Mouse (Mus musculus) embryonic facial prominence, embryonic 11.5 days (tissue): ENCODE measurements around the gene Pklr. TPM values are rescaled to one million over a fixed set of nuclear protein-coding genes. Genes with fewer than 3 reads are reported as not detected.
A peak's percentile ranks its signal among the peaks of the same experiment; 100 is the strongest.

ENCODE experiments used
- ATAC-seq: fragments of 200-750 bp; cut with Nextera tagmentation; replicated peaks from 2 replicates; pipeline ENCODE4 v1.8.0; 2017; ENCODE audit warnings: low read depth; ENCODE audit not compliant: insufficient number of reproducible peaks, low FRiP score, low TSS enrichment
- DNase-seq: peaks from one replicate; pipeline ENCODE4 v3.0.0-alpha.2; 2015; ENCODE audit warnings: low spot score
- H3K27ac ChIP-seq: fragments of 300-500 bp; sonication (generic); replicated peaks from 2 replicates; pipeline ENCODE4 v1.5.1; 2014; ENCODE audit warnings: mild to moderate bottlenecking, low read depth, low read length, control low read depth
- H3K27me3 ChIP-seq: fragments of 300-500 bp; sonication (generic); 2 replicates; pipeline ENCODE4 v1.6.1; 2014; ENCODE audit warnings: mild to moderate bottlenecking, low read length, moderate library complexity, mixed read lengths; ENCODE audit not compliant: control insufficient read depth, insufficient read depth
- H3K36me3 ChIP-seq: fragments of 300-500 bp; sonication (generic); replicated peaks from 2 replicates; pipeline ENCODE4 v1.6.1; 2014; ENCODE audit warnings: low read depth, mild to moderate bottlenecking, low read length, moderate library complexity, mixed read lengths; ENCODE audit not compliant: control insufficient read depth, insufficient read depth
- H3K4me1 ChIP-seq: fragments of 300-500 bp; sonication (generic); 2 replicates; pipeline ENCODE4 v1.6.1; 2014; ENCODE audit warnings: low read length, mixed read lengths; ENCODE audit not compliant: control insufficient read depth, insufficient read depth
- H3K4me2 ChIP-seq: fragments of 300-500 bp; sonication (generic); 2 replicates; pipeline ENCODE4 v1.6.1; 2014; ENCODE audit warnings: low read depth, mild to moderate bottlenecking, control low read depth, low read length, moderate library complexity
- H3K4me3 ChIP-seq: fragments of 300-500 bp; sonication (generic); 2 replicates; pipeline ENCODE4 v1.5.1; 2014; ENCODE audit warnings: low read depth, low read length, control low read depth
- H3K9ac ChIP-seq: fragments of 300-500 bp; sonication (generic); replicated peaks from 2 replicates; pipeline ENCODE4 v1.6.1; 2014; ENCODE audit warnings: mild to moderate bottlenecking, control low read depth, low read length
- H3K9me3 ChIP-seq: fragments of 300-500 bp; sonication (generic); replicated peaks from 2 replicates; pipeline ENCODE4 v1.6.1; 2016; ENCODE audit warnings: mild to moderate bottlenecking, low read length, inconsistent platforms, mixed read lengths; ENCODE audit not compliant: control insufficient read depth
- WGBS: fragments of 180-500 bp; shearing (Covaris S2); extraction: QIAGEN DNeasy Blood & Tissue Kit; methylation state at CpG from one replicate; pipeline ENCODE4 v1.1.7; 2014; 5-methylcytosine and 5-hydroxymethylcytosine counted together
- polyA plus RNA-seq: library from polyadenylated mRNA; unstranded; fragments of >200 nt; fragmentation: Nextera tagmentation; extraction: Ambion mirVana; gene quantifications from 2 replicates; pipeline ENCODE4 v1.2.1, GENCODE M21; 2014

Gene Pklr
- polyA plus RNA-seq, 1 experiment from 2014 or later: 1.5 TPM

DNA sequence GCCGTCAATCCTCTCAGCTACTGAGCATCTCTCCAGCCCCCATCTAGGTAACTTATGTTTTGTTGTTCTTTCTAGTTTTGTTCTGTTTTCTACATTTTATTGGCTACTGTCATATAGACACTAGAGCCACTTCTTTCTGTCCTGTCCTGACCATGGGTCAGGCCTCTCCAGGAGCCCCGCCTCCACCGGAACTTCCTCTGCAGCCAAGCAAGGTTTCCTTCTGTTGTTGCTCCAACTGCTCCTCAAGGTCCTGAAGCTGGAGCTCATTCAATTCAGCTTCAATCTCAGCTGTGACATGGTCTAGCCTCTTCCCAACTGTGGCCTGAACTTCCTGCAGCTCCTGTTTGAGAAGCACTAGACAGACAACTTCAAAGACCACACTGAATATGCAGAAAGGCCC is 6.0 kb upstream of the Pklr start:
- Histone ChIP-seq H3K4me2 (no peak overlapping the region), H3K27ac (no peak overlapping the region), H3K36me3 (no peaks in the 10 kb centered on the region), H3K9me3 (no peaks in the 10 kb centered on the region), H3K27me3 (no peaks in the 10 kb centered on the region), H3K4me3 (no peak overlapping the region), H3K4me1 (no peaks in the 10 kb centered on the region), H3K9ac (no peak overlapping the region)
- WGBS: 83% methylated on average over 3 of the region's 3 CpGs
- DNase-seq (no peak), ATAC-seq (no peak)

DNA sequence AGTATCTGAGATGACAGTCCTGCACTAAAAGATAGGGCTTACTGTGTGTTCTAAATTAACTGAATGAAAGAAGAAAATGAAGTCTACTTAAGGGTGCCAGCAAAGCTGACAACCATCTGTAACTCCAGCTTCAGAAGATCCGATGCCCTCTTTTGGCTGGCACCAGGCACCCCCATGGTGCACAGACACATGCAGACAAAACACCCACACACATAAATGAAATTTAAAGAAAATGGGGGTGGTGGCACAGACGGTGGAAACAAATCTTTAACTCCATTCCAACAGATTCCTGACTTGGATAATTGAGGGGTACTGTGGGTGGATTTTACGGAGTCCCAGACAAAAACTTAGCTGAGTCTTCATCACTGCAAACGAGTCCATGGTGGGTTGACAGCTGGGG is 4.1 kb upstream of the Pklr start:
- peak overlapping the region; percentile 21 for H3K4me3 ChIP-seq
- H3K9me3 ChIP-seq: no peaks in the 10 kb centered on the region
- ATAC-seq (no peak), DNase-seq (no peak)
- no peaks in the 10 kb centered on the region for H3K27me3 ChIP-seq
- peak overlapping the region; percentile 61; the same call in 1 of the 2 replicates for H3K4me2 ChIP-seq
- H3K27ac ChIP-seq: no peak overlapping the region
- no peaks in the 10 kb centered on the region for H3K36me3 ChIP-seq
- 44% methylated on average over 4 of the region's 4 CpGs for WGBS
- no peaks in the 10 kb centered on the region for H3K4me1 ChIP-seq
- H3K9ac ChIP-seq: no peak overlapping the region; the same call in 1 of the 2 replicates

DNA sequence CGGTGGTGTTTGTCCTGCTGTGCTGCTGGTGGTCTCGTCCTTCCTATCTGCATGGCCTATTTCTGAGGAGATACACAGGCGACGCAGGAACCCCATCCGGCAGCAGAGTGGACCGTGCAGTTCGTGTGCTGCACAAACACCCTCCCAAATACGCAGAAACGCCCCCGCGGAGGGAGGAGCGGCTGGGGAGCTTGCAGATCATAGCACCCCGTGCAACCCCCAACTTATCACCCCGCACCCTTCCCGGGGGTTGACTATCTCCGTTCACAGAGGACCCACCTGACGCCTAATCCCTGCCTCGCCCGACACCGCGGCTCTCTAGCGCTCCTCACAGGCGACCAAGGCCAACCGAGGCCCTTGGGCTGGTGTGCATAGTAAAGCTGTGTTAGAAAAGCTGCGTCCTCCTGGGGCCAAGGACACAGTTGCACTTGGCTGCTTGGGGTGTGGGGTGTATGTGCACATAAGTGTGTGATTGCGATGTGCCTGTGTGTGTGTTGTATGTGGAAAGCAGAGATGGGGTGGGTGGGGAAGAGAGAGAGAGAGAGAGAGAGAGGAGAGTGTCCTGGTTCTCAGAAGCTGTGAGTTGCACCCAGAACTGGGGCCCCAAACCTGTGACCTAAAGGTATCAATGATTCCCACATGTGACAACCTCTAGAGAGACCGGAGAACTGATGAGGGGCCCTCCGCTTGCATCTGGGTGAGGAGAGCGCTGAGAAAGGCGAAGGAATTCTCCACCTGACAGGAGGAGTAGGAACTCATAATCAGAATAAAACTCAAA is 3.5 kb upstream of the Pklr start:
- DNase-seq (peak; percentile 41), ATAC-seq (no peak; the same call in 1 of the 2 replicates)
- H3K27ac ChIP-seq: no peak overlapping the region
- no peaks in the 10 kb centered on the region for H3K36me3 ChIP-seq
- no peaks in the 10 kb centered on the region for H3K27me3 ChIP-seq
- H3K4me1 ChIP-seq: no peaks in the 10 kb centered on the region
- no peaks in the 10 kb centered on the region for H3K9me3 ChIP-seq
- H3K4me3 ChIP-seq: peak overlapping the region; percentile 21
- peak overlapping the region; percentile 53 for H3K9ac ChIP-seq
- H3K4me2 ChIP-seq: peak overlapping the region; percentile 61
- WGBS: 14% methylated on average over 30 of the region's 30 CpGs

DNA sequence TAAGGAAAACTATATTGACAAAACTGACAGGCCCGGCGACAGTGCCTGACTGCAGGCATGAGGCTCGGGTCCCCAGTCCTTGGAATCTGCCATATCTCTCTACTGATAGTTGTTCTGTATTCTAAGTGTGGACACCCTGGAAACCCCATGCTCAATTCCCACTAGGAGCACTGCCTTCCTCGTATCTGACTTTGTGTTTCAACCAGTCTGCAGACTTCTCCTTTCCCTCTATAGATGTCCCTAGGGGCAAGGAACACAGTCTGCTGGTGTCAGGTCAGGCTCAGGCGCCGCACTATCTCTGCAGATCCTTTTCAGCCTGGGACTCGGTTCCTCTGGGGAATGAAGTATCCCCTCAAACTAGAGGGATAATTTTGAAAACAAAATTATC is 2.9 kb upstream of the Pklr start:
- H3K9me3 ChIP-seq: no peaks in the 10 kb centered on the region
- no peak overlapping the region for H3K4me3 ChIP-seq
- no peaks in the 10 kb centered on the region for H3K27me3 ChIP-seq
- DNase-seq (no peak), ATAC-seq (no peak)
- H3K4me1 ChIP-seq: no peaks in the 10 kb centered on the region
- no peaks in the 10 kb centered on the region for H3K36me3 ChIP-seq
- H3K4me2 ChIP-seq: no peak overlapping the region; the same call in 1 of the 2 replicates
- no peak overlapping the region for H3K27ac ChIP-seq
- H3K9ac ChIP-seq: no peak overlapping the region; the same call in 1 of the 2 replicates
- 73% methylated on average over 7 of the region's 7 CpGs for WGBS

DNA sequence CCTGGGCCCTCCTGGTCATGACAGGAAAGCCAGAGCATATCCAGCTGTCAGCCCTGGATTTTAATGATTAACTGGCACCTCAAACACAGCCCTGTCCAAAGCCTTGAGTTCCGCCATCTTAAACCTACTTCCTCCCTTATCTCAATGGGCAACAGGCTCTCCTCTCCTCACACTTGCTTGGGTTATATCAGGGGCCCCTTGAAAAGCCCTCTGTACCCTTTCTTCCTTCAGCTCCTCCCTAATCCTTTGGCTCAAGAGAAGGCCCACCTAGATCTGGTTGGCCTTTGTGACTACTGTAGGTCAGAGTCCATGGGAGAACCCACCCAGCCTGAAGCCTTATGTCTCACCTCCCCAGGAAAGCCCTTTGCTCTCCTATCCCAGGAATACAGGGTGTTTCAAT is 2.2 kb upstream of the Pklr start:
- Histone ChIP-seq H3K27ac (no peak overlapping the region), H3K9ac (no peak overlapping the region), H3K4me2 (no peak overlapping the region), H3K4me3 (no peak overlapping the region), H3K27me3 (no peaks in the 10 kb centered on the region), H3K36me3 (no peaks in the 10 kb centered on the region), H3K9me3 (no peaks in the 10 kb centered on the region), H3K4me1 (no peaks in the 10 kb centered on the region)
- no peak for ATAC-seq
- DNase-seq: no peak
- 95% methylated on average over 1 of the region's 1 CpGs for WGBS

DNA sequence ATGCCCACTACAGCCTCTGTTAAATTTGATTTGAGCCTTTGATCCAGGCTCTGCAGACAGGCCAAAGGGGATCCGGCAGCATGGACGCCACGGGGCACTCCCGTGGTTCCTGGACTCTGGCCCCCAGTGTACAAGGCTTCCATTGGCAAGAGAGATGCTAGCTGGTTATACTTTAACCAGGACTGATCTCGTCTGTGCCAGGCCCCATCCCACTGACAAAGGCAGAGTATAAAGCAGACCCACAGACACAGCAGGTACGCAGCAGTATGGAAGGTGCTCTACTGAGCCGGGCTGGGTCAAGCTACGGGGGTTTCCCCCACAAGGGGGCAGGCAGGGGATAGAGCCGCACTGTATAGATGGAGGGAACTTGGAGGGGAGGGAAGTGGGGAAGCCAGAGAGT is 423 bp downstream of the Pklr start:
- no peak overlapping the region for H3K9ac ChIP-seq
- no peak overlapping the region for H3K4me2 ChIP-seq
- no peaks in the 10 kb centered on the region for H3K27me3 ChIP-seq
- ATAC-seq: no peak; the same call in 1 of the 2 replicates
- 41% methylated on average over 9 of the region's 9 CpGs for WGBS
- DNase-seq: peak; percentile 46
- no peak overlapping the region for H3K4me3 ChIP-seq
- no peaks in the 10 kb centered on the region for H3K9me3 ChIP-seq
- no peak overlapping the region for H3K27ac ChIP-seq
- H3K36me3 ChIP-seq: no peaks in the 10 kb centered on the region
- no peaks in the 10 kb centered on the region for H3K4me1 ChIP-seq

DNA sequence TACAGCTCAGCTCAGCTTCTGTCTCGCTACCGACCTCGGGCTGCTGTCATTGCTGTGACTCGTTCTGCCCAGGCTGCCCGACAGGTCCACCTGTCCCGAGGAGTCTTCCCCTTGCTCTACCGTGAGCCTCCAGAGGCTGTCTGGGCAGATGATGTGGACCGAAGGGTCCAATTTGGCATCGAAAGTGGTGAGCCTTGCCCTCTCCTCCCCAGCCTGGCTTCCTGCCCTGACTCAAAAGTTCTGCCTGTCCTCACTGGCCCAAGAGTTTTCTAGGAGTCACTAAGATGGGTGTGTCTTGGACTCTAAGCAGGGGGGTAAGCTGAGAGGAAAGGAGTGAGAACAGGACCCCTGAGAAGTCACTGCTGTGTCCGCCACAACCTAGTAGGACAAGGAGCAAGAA is 8.9 kb downstream of the Pklr start:
- no peaks in the 10 kb centered on the region for H3K9me3 ChIP-seq
- WGBS: 85% methylated on average over 10 of the region's 10 CpGs
- H3K27me3 ChIP-seq: peaks cover 10% of the 10 kb centered on the region
- no peak overlapping the region for H3K4me2 ChIP-seq
- H3K27ac ChIP-seq: no peak overlapping the region
- peaks cover 4% of the 10 kb centered on the region for H3K4me1 ChIP-seq
- ATAC-seq: no peak
- DNase-seq: no peak
- H3K36me3 ChIP-seq: no peaks in the 10 kb centered on the region
- H3K4me3 ChIP-seq: no peak overlapping the region
- H3K9ac ChIP-seq: no peak overlapping the region

DNA sequence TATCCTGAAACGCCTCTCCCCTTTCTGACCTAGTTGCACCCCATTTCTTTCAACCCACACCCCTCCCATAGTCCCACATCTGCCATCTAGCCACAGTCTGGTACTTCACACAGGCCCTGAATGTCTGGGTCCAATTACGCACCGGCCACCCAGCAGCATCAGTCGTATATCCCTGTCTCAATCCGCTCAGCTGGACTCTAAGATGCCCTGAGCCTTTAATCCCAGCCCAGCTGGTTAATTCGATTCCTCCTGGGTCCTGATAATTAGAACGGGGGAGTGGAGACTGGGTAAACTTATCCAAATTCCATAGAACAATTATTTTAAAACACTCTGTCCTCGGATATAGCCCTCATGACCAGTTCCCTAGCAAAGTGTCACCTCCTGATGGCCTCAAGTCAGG is 9.6 kb downstream of the Pklr start:
- ATAC-seq (no peak), DNase-seq (peak; percentile 47)
- Histone ChIP-seq H3K9me3 (no peaks in the 10 kb centered on the region), H3K4me3 (no peak overlapping the region), H3K36me3 (no peaks in the 10 kb centered on the region), H3K27ac (no peak overlapping the region), H3K4me2 (no peak overlapping the region), H3K4me1 (peaks cover 4% of the 10 kb centered on the region), H3K9ac (no peak overlapping the region), H3K27me3 (peaks cover 10% of the 10 kb centered on the region)
- 30% methylated on average over 8 of the region's 8 CpGs for WGBS
